Mouse (Mus musculus) liver, adult 2 months (tissue): Measurements from ENCODE around the gene Ndufa13.

Experiments
- CTCF ChIP-seq: fragments of 200-500 bp; IDR thresholded peaks from 2 replicates; pipeline ENCODE4 v1.5.1; 2011; ENCODE audit warnings: low read depth, low read length, control low read depth
- POLR2A ChIP-seq: fragments of 200-500 bp; IDR thresholded peaks from 2 replicates; pipeline ENCODE4 v1.6.1; 2011; ENCODE audit warnings: low read length, control low read depth; ENCODE audit not compliant: insufficient read depth; ENCODE audit errors: extremely low read depth

- TF ChIP-seq CTCF, result no peak
- TF ChIP-seq POLR2A, result no peak
These were observed 31.5 kb downstream of the Ndufa13 start for GRCm38 (mm10) chr8:69870907-69871306.
